Mouse (Mus musculus) gastrocnemius, postnatal 36 days (tissue): ENCODE data around the gene Ddx43. TPM values are rescaled to one million over a fixed set of nuclear protein-coding genes. Genes with fewer than 3 reads are reported as not detected.
"Not testable (repeated sequence)": the region's sequence is repeated elsewhere in the genome, so short reads cannot be mapped to it uniquely, and the experiment has no call there.

Experiments
- DNase-seq, 2 experiments: peaks; one replicate each; pipeline ENCODE4 v3.0.0; 2022
- intact Hi-C: fragments of 180-260 bp; cut with DNase I; formaldehyde crosslinking; loops from one replicate; pipeline ENCODE4 v1.15.1; 2025
- long read RNA-seq, 2 experiments: library from polyadenylated mRNA; stranded (forward); transcript quantifications; one replicate each; pipeline ENCODE4 v2.0.0; 2021
- total RNA-seq, 2 experiments: library from RNA; stranded (reverse); gene quantifications; 2 replicates each; pipeline ENCODE4 v1.2.3; 2021

Gene Ddx43
- not detected for total RNA-seq
- long read RNA-seq, experiment 1, result 0 reads
- long read RNA-seq, experiment 2, result 0 reads

- intact Hi-C loops, result no loop called here
- no peak for DNase-seq
These were observed at the start of gene Ddx43 for GRCm38 (mm10) chr9:78395630-78396351. Ddx43 (plus strand) TSS chr9:78395777.

GRCm38 (mm10) chr9:78347004-78347403, 48.6 kb upstream of the Ddx43 start:
- intact Hi-C loops, result no loop called here
- DNase-seq, result no peak

DNA sequence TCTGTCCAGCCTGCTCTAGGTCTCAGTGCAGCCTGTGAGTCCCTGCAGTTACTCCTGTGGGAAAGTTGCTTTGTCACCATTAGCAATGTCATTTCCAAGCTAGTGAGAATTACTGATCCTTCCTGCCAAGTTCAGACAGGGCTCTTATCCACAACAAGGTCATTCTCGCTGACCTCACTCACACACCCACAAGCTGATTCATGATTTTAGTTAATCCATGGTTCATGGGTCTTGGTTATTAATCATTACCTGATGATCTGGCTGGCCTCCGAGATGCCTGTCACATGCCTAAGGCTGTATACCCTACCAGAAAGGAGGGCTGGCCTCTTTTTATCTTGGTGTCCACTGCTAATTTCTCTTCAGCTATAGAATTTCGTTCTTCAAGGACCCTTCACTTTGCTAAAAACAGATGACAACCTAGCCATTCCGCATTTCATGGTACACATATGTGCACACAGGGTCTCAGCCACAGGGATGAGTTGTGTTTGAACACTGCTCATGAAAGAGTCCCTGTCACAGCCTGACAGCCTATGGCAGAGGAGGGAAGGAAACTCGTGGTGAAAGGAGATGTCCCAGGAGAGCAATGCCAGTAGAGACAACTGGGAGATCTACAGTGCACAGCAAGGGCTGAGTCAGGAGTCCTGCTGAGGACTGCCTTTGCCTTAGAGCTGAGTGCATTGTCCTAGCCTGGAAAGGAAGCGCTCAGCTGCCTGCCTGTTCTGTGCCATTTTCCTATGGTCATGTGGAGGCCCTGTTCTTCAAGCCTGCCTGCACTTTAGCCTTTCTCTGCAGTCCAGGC, 47.2 kb upstream of the Ddx43 start:
- intact Hi-C loops, DNase-seq: not testable (repeated sequence)

DNA sequence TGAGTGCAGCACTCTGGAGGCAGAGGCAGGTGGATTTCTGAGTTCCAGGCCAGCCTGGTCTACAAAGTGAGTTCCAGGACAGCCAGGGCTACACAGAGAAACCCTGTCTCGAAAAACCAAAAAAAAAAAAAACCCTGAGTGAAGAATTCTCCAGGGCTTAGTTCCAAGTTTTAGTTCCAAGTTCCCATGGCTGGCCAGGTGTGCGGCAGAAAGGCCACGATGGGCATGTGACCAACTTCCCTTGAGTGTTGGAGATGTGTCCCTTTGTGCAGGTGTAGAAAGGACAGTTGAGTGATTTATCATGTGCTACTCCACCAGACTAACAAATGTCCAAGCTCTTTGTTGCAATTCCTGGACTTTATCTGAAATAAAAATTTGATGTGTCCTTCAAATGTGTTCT, 46.4 kb upstream of the Ddx43 start:
- DNase-seq, intact Hi-C loops: not testable (repeated sequence)

GRCm38 (mm10) chr9:78350007-78350406, 45.6 kb upstream of the Ddx43 start:
- intact Hi-C loops, result loop anchor here (10.0 kb wide), 1 partner anchor 205 kb away; no protein-coding TSS in a partner anchor
- not testable (repeated sequence) for DNase-seq

DNA sequence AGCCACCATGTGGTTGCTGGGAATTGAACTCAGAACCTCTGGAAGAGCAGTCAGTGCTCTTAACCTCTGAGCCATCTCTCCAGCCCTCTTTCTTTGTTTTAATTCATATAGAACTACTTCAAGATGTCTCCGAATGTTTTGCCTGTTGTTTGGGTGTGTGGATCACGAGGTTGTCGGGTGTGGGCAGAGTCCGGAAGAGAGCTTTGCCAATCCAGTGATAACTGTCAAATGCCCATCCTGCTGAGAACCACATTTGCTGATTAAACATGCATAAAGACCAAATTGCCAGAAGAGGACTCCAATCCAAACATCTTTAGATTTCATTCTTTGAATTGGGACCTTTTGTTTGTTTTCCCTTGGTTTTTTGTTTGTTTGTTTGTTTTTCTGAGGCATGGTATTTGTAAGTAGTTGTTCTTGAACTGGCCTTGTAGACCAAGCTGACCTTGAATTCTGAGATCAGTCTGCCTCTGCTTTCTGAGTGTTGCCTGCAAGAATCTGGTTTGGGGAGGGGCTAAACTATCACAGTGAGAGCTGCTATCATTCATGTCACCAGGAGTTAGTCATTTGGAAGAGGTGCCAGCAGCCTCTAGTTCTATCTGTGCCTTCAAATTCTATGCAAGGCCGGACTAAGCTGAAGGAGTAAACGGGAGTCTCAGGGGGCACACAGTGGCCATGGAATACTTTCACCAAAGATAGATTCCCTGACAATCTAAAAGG, 43.9 kb upstream of the Ddx43 start:
- DNase-seq, result no peak
- intact Hi-C loops, result loop anchor here (10.0 kb wide), 1 partner anchor 203 kb away; no protein-coding TSS in a partner anchor

DNA sequence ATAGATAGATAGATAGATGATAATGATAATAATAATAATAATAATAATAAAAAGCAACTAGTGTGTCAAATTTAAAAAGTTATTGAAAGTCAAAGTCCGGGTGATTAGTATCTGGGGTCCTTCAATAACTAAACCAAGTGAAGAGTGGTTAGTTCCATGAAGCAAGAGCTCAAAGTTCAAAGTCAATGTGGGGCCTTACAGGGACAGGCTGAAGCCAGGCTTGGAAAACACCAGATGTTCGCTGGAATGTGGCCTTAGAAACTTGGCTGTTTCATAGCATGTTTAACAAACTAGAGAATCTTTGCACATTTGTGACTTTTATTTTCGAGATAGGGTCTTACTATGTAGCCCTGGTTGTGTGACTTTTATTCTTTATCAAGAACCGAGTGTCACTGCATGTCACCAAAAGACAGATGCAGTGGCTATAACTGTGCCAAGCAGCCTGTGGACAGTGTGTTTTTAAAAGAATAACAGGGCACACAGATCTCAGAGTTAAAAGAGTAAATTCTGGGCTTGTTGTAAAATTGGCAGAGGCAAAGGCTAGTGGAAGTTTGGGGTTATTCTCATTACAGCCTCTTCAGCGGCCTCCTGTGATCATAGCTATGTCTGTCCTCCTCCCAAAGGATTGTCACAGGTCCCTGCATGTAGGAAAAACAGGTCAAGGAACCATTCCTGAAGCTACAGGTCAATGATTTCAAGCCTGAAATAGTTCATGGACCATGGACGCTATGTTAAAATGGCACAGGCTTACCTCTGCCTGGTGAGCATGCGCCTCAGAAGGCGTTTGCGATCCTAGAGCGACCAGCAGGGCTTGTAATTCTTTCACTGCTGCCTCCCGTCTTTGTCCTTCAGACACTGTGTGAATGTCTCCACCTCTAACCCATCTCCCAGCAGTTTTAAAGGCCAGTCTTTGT, 40.7 kb upstream of the Ddx43 start:
- intact Hi-C loops, result loop anchor here (10.0 kb wide), 1 partner anchor 200 kb away; no protein-coding TSS in a partner anchor
- DNase-seq, result no peak

- no peak for DNase-seq
- intact Hi-C loops, result loop anchor here (10.0 kb wide), 1 partner anchor 199 kb away; no protein-coding TSS in a partner anchor
These were observed 40.0 kb upstream of the Ddx43 start, which contains the start of gene Gsta2 for GRCm38 (mm10) chr9:78355611-78356010. Gsta2 (minus strand) TSS chr9:78355788.

DNA sequence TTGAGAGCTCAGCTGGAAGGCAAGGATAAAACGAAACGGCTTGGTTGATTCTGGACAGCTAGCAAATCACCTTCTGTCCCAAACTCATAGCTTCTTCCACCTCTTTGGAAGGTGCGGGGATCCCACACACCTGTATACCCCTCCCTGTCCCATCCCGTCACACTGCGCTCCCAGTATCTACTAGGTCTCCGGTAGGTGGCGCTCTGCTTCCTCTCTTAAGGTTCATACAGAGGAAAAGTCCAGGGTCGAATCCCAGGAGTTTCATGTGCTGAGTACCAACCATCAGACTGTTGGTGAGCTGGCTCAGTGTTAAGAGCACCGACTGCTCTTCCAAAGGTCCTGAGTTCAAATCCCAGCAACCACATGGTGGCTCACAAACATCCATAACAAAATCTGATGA, 37.5 kb upstream of the Ddx43 start:
- intact Hi-C loops, result loop anchor here (10.0 kb wide), 1 partner anchor 197 kb away; no protein-coding TSS in a partner anchor
- DNase-seq, result peak; percentile 17 to 22

GRCm38 (mm10) chr9:78359750-78360483, 35.7 kb upstream of the Ddx43 start:
- intact Hi-C loops, result loop anchor here (10.0 kb wide), 1 partner anchor 195 kb away; no protein-coding TSS in a partner anchor

DNA sequence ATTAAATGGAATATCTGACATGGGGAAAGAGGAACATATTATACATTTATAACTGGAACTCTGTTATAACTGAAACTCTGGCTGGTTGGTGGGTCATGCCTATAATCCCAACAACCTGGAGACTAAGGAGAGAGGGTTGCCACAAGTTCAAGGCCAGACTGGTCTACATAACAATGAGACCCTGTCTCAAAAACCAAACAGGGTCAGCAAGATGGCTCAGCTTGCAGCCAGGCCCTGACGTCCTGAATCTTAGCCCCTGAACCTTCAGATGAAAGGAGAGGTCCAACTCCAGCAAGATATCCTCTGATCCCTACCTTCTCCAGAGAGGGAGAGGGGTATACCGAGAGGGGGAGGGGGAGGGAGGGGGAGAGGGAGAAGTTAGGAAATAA, 35.1 kb upstream of the Ddx43 start:
- intact Hi-C loops, result no loop called here

More at GRCm38 (mm10) chr9:78359750-78360483, 35.7 kb upstream of the Ddx43 start:
- no peak for DNase-seq

DNA sequence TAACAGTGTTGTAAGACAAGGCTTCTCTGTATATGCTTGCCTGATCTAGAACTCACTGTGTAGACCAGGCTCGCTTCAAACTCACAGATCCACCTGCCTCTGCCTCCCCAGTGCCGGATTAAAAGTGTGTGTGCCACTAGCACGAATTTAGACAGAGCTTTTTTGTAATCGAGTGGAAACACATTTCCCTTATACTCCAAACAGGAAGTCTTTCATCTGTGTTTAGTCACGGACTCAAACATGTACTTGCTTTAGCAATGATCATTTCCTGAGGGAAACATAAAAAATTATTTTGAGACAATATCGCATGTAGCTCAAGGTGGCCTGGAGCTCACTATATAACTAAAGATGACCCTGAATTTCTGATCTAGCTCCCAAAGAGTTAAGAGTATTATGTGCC, 32.2 kb upstream of the Ddx43 start:
- intact Hi-C loops, result no loop called here
- DNase-seq, result no peak

More for the DNA sequence above, 35.1 kb upstream of the Ddx43 start:
- DNase-seq, result no peak

DNA sequence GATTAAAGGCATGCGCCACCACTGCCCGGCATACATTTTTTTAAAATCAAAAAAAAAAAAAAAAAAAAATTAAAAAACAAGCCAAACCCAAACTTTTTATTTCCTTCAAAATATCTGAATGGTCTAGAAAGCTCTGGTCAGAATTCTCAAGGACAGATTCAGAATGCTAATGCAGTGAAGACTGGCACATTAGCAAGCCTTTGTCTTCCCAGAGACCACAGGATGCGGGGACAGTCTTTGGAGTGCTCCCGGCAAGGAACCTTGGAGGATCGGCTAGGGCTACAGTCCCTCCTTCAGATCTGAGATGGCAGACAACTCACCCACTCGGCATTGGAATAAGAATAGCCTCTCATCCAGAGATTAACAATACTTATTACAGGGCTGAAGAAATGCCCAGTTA, 30.9 kb upstream of the Ddx43 start:
- DNase-seq, result no peak
- intact Hi-C loops, result no loop called here

DNA sequence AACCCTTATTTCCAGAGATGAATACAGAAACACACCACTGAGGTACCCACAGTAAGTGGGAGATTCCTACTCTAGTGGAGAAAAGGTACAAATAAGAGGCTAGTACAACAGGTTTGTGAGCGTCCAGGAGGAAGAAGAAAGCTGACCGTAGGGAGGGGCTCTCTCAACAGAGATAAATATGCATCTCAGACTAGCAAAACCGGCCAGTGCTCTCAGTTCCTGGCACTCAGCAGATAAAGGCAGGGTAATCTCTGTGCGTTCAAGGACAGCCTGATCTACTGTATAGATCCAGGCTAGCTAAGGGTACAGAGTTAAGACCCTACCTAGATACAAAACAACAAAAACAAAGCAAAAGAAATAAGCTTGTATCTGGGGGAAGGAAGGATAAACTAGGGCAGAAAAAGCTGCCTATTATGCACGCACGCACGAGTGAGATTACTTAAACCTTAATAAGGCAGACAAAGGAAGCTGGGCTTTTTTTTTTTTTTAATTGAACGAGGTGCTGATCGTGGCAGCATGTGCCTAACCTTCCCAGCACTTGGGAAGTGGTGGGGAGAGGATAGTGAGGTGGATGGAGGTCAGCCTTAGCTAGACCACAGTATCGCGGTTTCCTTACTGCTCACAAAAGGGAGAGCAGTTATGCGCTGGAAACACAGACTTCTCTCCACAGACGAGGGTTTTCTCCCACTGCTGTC, 29.6 kb upstream of the Ddx43 start:
- intact Hi-C loops, result no loop called here
- DNase-seq, result no peak

GRCm38 (mm10) chr9:78367959-78368358, 27.6 kb upstream of the Ddx43 start, which contains the start of gene Dppa5a:
Dppa5a (minus strand) TSS chr9:78368177.
- DNase-seq, intact Hi-C loops: not testable (repeated sequence)

GRCm38 (mm10) chr9:78368671-78369293, 26.8 kb upstream of the Ddx43 start:
- no peak for DNase-seq
- intact Hi-C loops, result no loop called here

DNA sequence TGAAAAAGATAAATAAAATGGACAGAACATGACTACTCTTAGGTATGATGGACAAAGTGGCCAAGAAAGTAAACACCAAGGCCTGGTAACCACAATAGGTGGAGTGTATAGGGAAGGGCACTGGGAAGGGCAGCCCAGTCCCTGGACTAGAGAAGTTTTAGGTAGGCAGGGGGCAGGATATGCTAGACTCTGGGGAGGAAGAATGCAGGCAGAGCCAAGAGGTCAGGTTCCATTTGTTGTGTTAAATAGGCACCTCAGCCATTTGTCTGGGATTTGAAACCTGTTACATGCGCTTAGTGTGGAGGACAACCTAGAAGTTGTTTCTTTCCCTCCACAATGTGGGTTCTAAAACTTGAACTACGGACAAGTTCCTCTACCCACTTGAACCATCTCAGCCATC, 26.2 kb upstream of the Ddx43 start:
- DNase-seq, result no peak
- intact Hi-C loops, result no loop called here

DNA sequence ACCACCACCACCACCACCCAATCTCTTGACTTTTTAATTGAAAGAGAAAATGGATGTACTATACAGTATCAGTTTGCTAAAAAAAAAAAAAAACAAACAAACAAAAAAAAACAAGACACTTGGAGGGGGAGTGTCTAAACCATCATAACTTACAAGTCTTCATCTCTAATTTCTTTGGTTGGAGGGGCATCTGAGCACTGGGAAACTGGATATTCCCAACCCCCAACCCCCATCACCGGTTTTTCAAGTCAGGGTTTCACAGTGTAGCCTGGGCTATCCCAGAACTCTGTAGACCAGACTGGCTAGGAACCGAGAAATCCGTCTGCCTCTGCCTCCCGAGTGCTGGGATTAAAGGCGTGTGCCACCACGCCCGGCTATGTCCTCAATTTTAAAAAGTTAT, 25.8 kb upstream of the Ddx43 start:
- intact Hi-C loops, result no loop called here
- no peak for DNase-seq
